Mouse (Mus musculus) spleen, adult 2 months (tissue): ENCODE measurements around the gene Ccdc47.

Source experiments
- CTCF ChIP-seq: fragments of 200-500 bp; IDR thresholded peaks from 2 replicates; pipeline ENCODE4 v1.5.1; 2011; ENCODE audit warnings: mild to moderate bottlenecking, inconsistent platforms; ENCODE audit not compliant: insufficient read depth, insufficient read length, insufficient replicate concordance; ENCODE audit errors: extremely low read depth
- POLR2A ChIP-seq: fragments of 200-500 bp; IDR thresholded peaks from 2 replicates; pipeline ENCODE4 v1.6.1; 2011; ENCODE audit warnings: low read depth, low read length, inconsistent platforms

DNA sequence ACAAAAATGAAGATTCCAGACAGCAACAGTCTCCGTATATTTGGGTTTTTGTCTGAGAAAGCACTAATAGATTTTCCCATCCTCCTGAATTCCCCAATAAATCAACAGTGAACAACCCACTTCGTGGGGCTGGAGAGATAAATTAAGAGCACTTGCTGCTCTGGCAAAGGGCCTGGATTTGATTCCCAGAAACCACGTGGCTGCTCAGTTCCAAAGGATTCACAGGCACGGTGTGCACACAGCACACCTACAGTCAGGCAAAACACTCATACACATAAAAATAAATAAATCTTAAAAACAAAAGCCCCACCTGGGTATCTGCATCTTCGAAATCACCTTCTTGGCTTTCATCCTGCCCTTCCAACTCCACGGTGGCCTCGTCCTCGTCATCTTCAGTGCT lies 3.4 kb downstream of the Ccdc47 start:
- no peak for TF ChIP-seq CTCF
- TF ChIP-seq POLR2A, result no peak
